Mouse (Mus musculus): Measurements from ENCODE around the gene Spns3.

DNA sequence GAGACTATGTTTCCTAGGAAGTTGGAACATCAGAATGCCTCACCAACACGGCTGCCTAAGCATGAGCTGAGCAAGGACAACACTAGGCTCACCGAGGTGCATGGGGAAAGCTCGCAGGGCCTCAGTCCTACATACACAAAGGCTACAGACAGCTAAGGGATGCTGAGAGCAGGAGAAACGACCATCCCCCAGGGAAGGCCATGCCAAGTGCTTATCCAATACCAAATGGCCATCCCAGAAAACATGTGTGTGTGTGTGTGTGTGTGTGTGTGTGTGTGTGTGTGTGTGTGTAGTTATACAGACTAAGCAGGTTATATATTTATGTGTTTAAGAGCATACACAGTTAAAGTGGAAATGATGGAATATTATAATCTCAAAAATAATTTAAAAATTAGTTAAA, 26.6 kb downstream of the Spns3 start:
- TF ChIP-seq POLR2A (IDR thresholded peaks at IDR 0.05; ENCODE audit: borderline replicate concordance, low read depth, low read length), result no peak
- TF ChIP-seq CTCF (IDR thresholded peaks at IDR 0.05; ENCODE audit: low read depth, low read length), result no peak

All from bone marrow macrophage, adult 2 months (primary cell).